ENCODE assay signal across 8 mouse cellular contexts in the genomic region with DNA sequence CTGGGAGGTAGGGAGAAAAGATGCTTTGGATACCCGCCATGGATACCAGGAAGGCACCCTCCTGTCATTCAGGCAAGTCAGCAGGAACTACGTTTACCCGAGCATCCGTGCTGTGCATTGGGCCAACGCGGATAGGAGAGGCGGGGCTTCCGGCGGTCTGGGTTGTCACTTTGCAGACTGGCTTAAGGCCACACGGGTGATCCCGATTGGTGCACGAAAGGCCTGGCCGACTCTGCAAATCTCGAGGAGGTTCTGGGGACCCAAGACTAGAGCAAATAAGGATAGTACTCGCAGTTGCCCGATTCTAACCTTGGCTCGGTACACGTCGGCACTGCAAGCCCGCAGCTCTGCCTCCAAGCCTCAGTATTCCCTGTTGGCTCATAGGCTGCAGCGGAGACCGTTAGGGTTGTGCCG. TPM values are rescaled to one million over a fixed set of nuclear protein-coding genes. Genes with fewer than 3 reads are reported as not detected.
DNase-seq lines count a peak whose midpoint lies in the region; ATAC-seq and TF ChIP-seq lines count a peak whose summit lies in the region.

A gene (plus strand): TSS at position 161 of the 414 bp plus-strand sequence.

- 0 out of 2 replicates have a peak, but pooled peaks cover 4% of the 10 kb centered on the region for H3K36me3 ChIP-seq in ES-E14 (ENCODE audit: control insufficient read depth, insufficient read depth, low read length, poor library complexity, severe bottlenecking)
- H3K36me3 ChIP-seq in forebrain, embryonic 13.5 days (ENCODE audit: poor library complexity, severe bottlenecking): peaks cover 23% of the 10 kb centered on the region
- H3K36me3 ChIP-seq in heart, postnatal 0 days (replicated peaks; ENCODE audit: control insufficient read depth, insufficient read depth, low read length): peaks cover 22% of the 10 kb centered on the region
- H3K36me3 ChIP-seq in liver, embryonic 16.5 days (ENCODE audit: control insufficient read depth, insufficient read depth): peaks cover 6% of the 10 kb centered on the region
- H3K36me3 ChIP-seq in neural tube, embryonic 12.5 days: peaks cover 21% of the 10 kb centered on the region

- H3K4me3 ChIP-seq in ES-E14 (ENCODE audit: insufficient read depth in 1 of 2, low read depth in 1 of 2, low read length in 2 of 2, poor library complexity in 1 of 2, severe bottlenecking in 1 of 2): peak within 1 kb of the TSS; percentile 82 to 87
- H3K4me3 ChIP-seq in forebrain, embryonic 13.5 days: peak within 1 kb of the TSS; percentile 90
- H3K4me3 ChIP-seq in heart, postnatal 0 days (ENCODE audit: low read depth, low read length): peak within 1 kb of the TSS; percentile 84
- H3K4me3 ChIP-seq in liver, embryonic 16.5 days (ENCODE audit: low read depth, low read length): peak within 1 kb of the TSS; percentile 80
- peak within 1 kb of the TSS; percentile 89 for H3K4me3 ChIP-seq in neural tube, embryonic 12.5 days

- TF ChIP-seq EP300 in heart, postnatal 0 days (IDR thresholded peaks at IDR 0.05; ENCODE audit: low read depth): peak; percentile 15; the same call in 1 of the 2 replicates

- no peak for TF ChIP-seq CTCF in heart, postnatal 0 days (IDR thresholded peaks at IDR 0.05; ENCODE audit: low read depth)

- H3K9ac ChIP-seq in ES-E14 (ENCODE audit: insufficient read depth, low read depth, low read length, poor library complexity, severe bottlenecking): peak within 1 kb of the TSS; percentile 78
- peak within 1 kb of the TSS; percentile 94 for H3K9ac ChIP-seq in forebrain, embryonic 13.5 days
- H3K9ac ChIP-seq in heart, postnatal 0 days (replicated peaks; ENCODE audit: low read depth, low read length): peak within 1 kb of the TSS; percentile 77
- peak within 1 kb of the TSS; percentile 79 for H3K9ac ChIP-seq in liver, embryonic 16.5 days (ENCODE audit: low read depth, low read length)
- peak within 1 kb of the TSS; percentile 88 for H3K9ac ChIP-seq in neural tube, embryonic 12.5 days

- H3K4me1 ChIP-seq in ES-E14 (ENCODE audit: control insufficient read depth in 2 of 2, insufficient read depth in 2 of 2, low read length in 2 of 2, poor library complexity in 1 of 2): peaks cover 3 to 5% of the 10 kb centered on the region in 2 experiments; a peak in 2 of 4 replicates
- peaks cover 25% of the 10 kb centered on the region for H3K4me1 ChIP-seq in forebrain, embryonic 13.5 days
- peaks cover 12% of the 10 kb centered on the region; the same call in 1 of the 2 replicates for H3K4me1 ChIP-seq in heart, postnatal 0 days (ENCODE audit: control insufficient read depth, insufficient read depth)
- peaks cover 23% of the 10 kb centered on the region for H3K4me1 ChIP-seq in liver, embryonic 16.5 days (ENCODE audit: control insufficient read depth, low read depth, low read length)
- peaks cover 19% of the 10 kb centered on the region for H3K4me1 ChIP-seq in neural tube, embryonic 12.5 days

- peak; percentile 94 for ATAC-seq in forebrain, embryonic 13.5 days
- peak; percentile 89 for ATAC-seq in heart, postnatal 0 days (ENCODE audit: insufficient read depth, low read depth)
- peak; percentile 93 for ATAC-seq in liver, embryonic 16.5 days (ENCODE audit: low read depth)
- ATAC-seq in neural tube, embryonic 12.5 days (ENCODE audit: low FRiP score, low read depth): peak; percentile 92

- in situ Hi-C loops in ES-E14 (cut with MboI; ENCODE audit: low sequenced_read_pairs in 2 of 2, unreplicated experiment in 2 of 2): no loop called here

- H3K27me3 ChIP-seq in forebrain, embryonic 13.5 days: no peaks in the 10 kb centered on the region
- no peaks in the 10 kb centered on the region for H3K27me3 ChIP-seq in heart, postnatal 0 days (ENCODE audit: control insufficient read depth, insufficient read depth, low read length)
- no peaks in the 10 kb centered on the region for H3K27me3 ChIP-seq in liver, embryonic 16.5 days (ENCODE audit: control insufficient read depth, insufficient read depth, low read depth, low read length)
- no peaks in the 10 kb centered on the region for H3K27me3 ChIP-seq in neural tube, embryonic 12.5 days (replicated peaks)

- peak within 1 kb of the TSS; percentile 63; the same call in 1 of the 2 replicates for H3K27ac ChIP-seq in ES-E14 (ENCODE audit: insufficient read depth, low read depth, low read length, poor library complexity, severe bottlenecking)
- H3K27ac ChIP-seq in forebrain, embryonic 13.5 days: peak within 1 kb of the TSS; percentile 90
- peak within 1 kb of the TSS; percentile 69 for H3K27ac ChIP-seq in heart, postnatal 0 days (ENCODE audit: low read depth)
- H3K27ac ChIP-seq in liver, embryonic 16.5 days (ENCODE audit: low read length): peak within 1 kb of the TSS; percentile 85
- peak within 1 kb of the TSS; percentile 81 for H3K27ac ChIP-seq in neural tube, embryonic 12.5 days

- H3K9me3 ChIP-seq in ES-E14 (ENCODE audit: control insufficient read depth, insufficient read depth, low read depth, low read length): no peaks in the 10 kb centered on the region
- no peaks in the 10 kb centered on the region for H3K9me3 ChIP-seq in forebrain, embryonic 13.5 days (replicated peaks)
- no peaks in the 10 kb centered on the region for H3K9me3 ChIP-seq in heart, postnatal 0 days (replicated peaks; ENCODE audit: control insufficient read depth, low read length)
- no peaks in the 10 kb centered on the region for H3K9me3 ChIP-seq in liver, embryonic 16.5 days (replicated peaks; ENCODE audit: control insufficient read depth, low read length)
- no peaks in the 10 kb centered on the region for H3K9me3 ChIP-seq in neural tube, embryonic 12.5 days

- DNase-seq in ES-E14 (ENCODE audit: low read depth, low spot score): peak; percentile 82
- peak; percentile 88 for DNase-seq in cerebellum, adult 11 months
- peak; percentile 80 for DNase-seq in heart, postnatal 0 days (ENCODE audit: low spot score)
- DNase-seq in kidney, postnatal 4 days: peak; percentile 90 to 94
- DNase-seq in telencephalon, adult 2 months (ENCODE audit: low read depth, low spot score): peak; percentile 94

- H3K4me2 ChIP-seq in forebrain, embryonic 13.5 days: peak within 1 kb of the TSS; percentile 95
- peak within 1 kb of the TSS; percentile 91 for H3K4me2 ChIP-seq in heart, postnatal 0 days (ENCODE audit: low read depth, low read length)
- H3K4me2 ChIP-seq in liver, embryonic 16.5 days (ENCODE audit: low read depth, low read length): peak within 1 kb of the TSS; percentile 97
- peak within 1 kb of the TSS; percentile 96 for H3K4me2 ChIP-seq in neural tube, embryonic 12.5 days (replicated peaks)

- WGBS in forebrain, embryonic 13.5 days: under 1% methylated on average over 23 of the region's 23 CpGs
- under 1% methylated on average over 23 of the region's 23 CpGs for WGBS in heart, postnatal 0 days
- WGBS in liver, embryonic 16.5 days (ENCODE audit: insufficient replicate concordance): under 1% methylated on average over 23 of the region's 23 CpGs
- WGBS in neural tube, embryonic 12.5 days: under 1% methylated on average over 23 of the region's 23 CpGs

TF ChIP-seq in ES-E14, 5 proteins besides CTCF, POLR2A, EP300 and RAD21:
- TF ChIP-seq HCFC1 (IDR thresholded peaks at IDR 0.05; ENCODE audit: borderline replicate concordance, insufficient read depth, low read length) (no peak), CHD2 (IDR thresholded peaks at IDR 0.05; ENCODE audit: low read depth, low read length) (no peak), ZNF384 (IDR thresholded peaks at IDR 0.05; ENCODE audit: low read depth, low read length) (no peak), MAFK (IDR thresholded peaks at IDR 0.05; ENCODE audit: insufficient read depth, low read depth, low read length) (0 out of 2 replicates have a peak, but pooled peaks have one; percentile 15), ZC3H11A (IDR thresholded peaks at IDR 0.05; ENCODE audit: borderline replicate concordance, low read depth, low read length) (no peak)
TF ChIP-seq in ES-E14: peak in this region for 1.

RNA-seq across cellular contexts. Expression of the gene that starts here (rescaled TPM):
- total RNA-seq in ES-E14 (2012; rRNA removed): 4.7 and 5.6 TPM in 2 replicates
- polyA plus RNA-seq in forebrain, embryonic 13.5 days (2015; fragmentation: Nextera tagmentation; extraction: Ambion mirVana): 12.3 and 12.5 TPM in 2 replicates
- total RNA-seq in heart, postnatal 0 days (2014; rRNA removed; ENCODE audit: low replicate concordance): 2.9 and 10.9 TPM in 2 replicates
- polyA plus RNA-seq in heart, postnatal 0 days (2015; fragmentation: Nextera tagmentation; extraction: Ambion mirVana): 3.7 and 4.2 TPM in 2 replicates
- polyA plus RNA-seq in liver, embryonic 16.5 days (2015; fragmentation: Nextera tagmentation; extraction: Ambion mirVana): 2.4 and 2.6 TPM in 2 replicates
- polyA plus RNA-seq in neural tube, embryonic 12.5 days (2016; fragmentation: Nextera tagmentation; extraction: Ambion mirVana): 11.6 and 12.1 TPM in 2 replicates

Comparison
In these comparisons a context has a peak if more than half of its experiments do, and no peak if none do; other contexts are left out.
1. Peak in every context shown above with its lines: DNase-seq, ATAC-seq, H3K4me3 ChIP-seq and H3K27ac ChIP-seq.